Mouse (Mus musculus) thymus, adult 2 months (tissue): Measurements from ENCODE around the gene Tedc1.

ENCODE experiments used
- CTCF ChIP-seq: fragments of 200-500 bp; IDR thresholded peaks from 2 replicates; pipeline ENCODE4 v1.5.1; 2012; ENCODE audit warnings: mild to moderate bottlenecking, control low read depth, low read length, moderate library complexity, borderline replicate concordance; ENCODE audit not compliant: control insufficient read depth, poor library complexity, insufficient read depth; ENCODE audit errors: extremely low read depth
- POLR2A ChIP-seq: fragments of 200-500 bp; IDR thresholded peaks from 2 replicates; pipeline ENCODE4 v1.6.1; 2012; ENCODE audit warnings: mild to moderate bottlenecking, low read length, control low read depth, moderate library complexity; ENCODE audit not compliant: control insufficient read depth, poor library complexity, insufficient read depth; ENCODE audit errors: extremely low read depth

GRCm38 (mm10) chr12:113187584-113188295, 31.5 kb downstream of the Tedc1 start:
- TF ChIP-seq POLR2A (no peak), CTCF (peak; percentile 93)
